Mouse (Mus musculus): ENCODE results near the gene Cpvl. TPM values are rescaled to one million over a fixed set of nuclear protein-coding genes. Genes with fewer than 3 reads are reported as not detected.

Cpvl gene
- total and polyA plus RNA-seq, 3 experiments: not detected

GRCm38 (mm10) chr6:54005302-54005701, 26.8 kb upstream of the Cpvl start:
- H3K4me3 ChIP-seq (ENCODE audit: control insufficient read depth in 1 of 2, insufficient read depth in 1 of 2, low read depth in 2 of 2, low read length in 2 of 2): no peak overlapping the region
- no peak for TF ChIP-seq ELF1 (IDR thresholded peaks at IDR 0.05; ENCODE audit: low read depth, low read length)
- TF ChIP-seq CTCF (IDR thresholded peaks at IDR 0.05 in 2 of 3, conservative IDR thresholded peaks at IDR 0.05 in 1 of 3; ENCODE audit: control insufficient read depth in 1 of 3, insufficient read depth in 1 of 3, low read depth in 2 of 3, low read length in 3 of 3, poor library complexity in 1 of 3, severe bottlenecking in 1 of 3): no peak
- TF ChIP-seq MAFK (IDR thresholded peaks at IDR 0.05; ENCODE audit: borderline replicate concordance, low read depth, low read length): no peak
- TF ChIP-seq ZC3H11A (IDR thresholded peaks at IDR 0.05; ENCODE audit: low read depth, low read length): no peak
- TF ChIP-seq TAL1 (IDR thresholded peaks at IDR 0.05; ENCODE audit: low read length): no peak
- TF ChIP-seq MYC (IDR thresholded peaks at IDR 0.05; ENCODE audit: low read depth, low read length): no peak
- TF ChIP-seq ZMIZ1 (IDR thresholded peaks at IDR 0.05; ENCODE audit: low read depth, low read length): no peak
- no peak for TF ChIP-seq SMC3 (IDR thresholded peaks at IDR 0.05; ENCODE audit: low read depth, low read length)
- TF ChIP-seq CHD2 (IDR thresholded peaks at IDR 0.05; ENCODE audit: low read length): no peak
- no peak for TF ChIP-seq MXI1 (IDR thresholded peaks at IDR 0.05; ENCODE audit: low read depth, low read length)
- TF ChIP-seq EP300 (IDR thresholded peaks at IDR 0.05; ENCODE audit: low read depth in 1 of 2, low read length in 2 of 2): no peak
- TF ChIP-seq MAX (IDR thresholded peaks at IDR 0.05; ENCODE audit: low read length): no peak
- TF ChIP-seq USF2 (IDR thresholded peaks at IDR 0.05; ENCODE audit: borderline replicate concordance in 1 of 2, insufficient read depth in 1 of 2, low read depth in 1 of 2, low read length in 2 of 2): no peak
- no peak for TF ChIP-seq UBTF (IDR thresholded peaks at IDR 0.05; ENCODE audit: borderline replicate concordance, insufficient read depth, low read depth, low read length)
- no peak for TF ChIP-seq POLR2A (IDR thresholded peaks at IDR 0.05; ENCODE audit: control insufficient read depth in 1 of 2, insufficient read depth in 1 of 2, low read depth in 1 of 2, low read length in 2 of 2, poor library complexity in 1 of 2)
- TF ChIP-seq TBP (IDR thresholded peaks at IDR 0.05; ENCODE audit: low read depth, low read length): no peak
- TF ChIP-seq TCF12 (IDR thresholded peaks at IDR 0.05; ENCODE audit: low read depth, low read length): no peak
- no peak for TF ChIP-seq ZKSCAN1 (IDR thresholded peaks at IDR 0.05; ENCODE audit: low read depth, low read length)
- no peaks in the 10 kb centered on the region for H3K4me1 ChIP-seq (ENCODE audit: control insufficient read depth in 1 of 2, insufficient read depth in 2 of 2, low read length in 2 of 2)
- H3K9me3 ChIP-seq (replicated peaks; ENCODE audit: insufficient read depth, low read length): no peaks in the 10 kb centered on the region
- H3K27me3 ChIP-seq (ENCODE audit: control insufficient read depth in 1 of 2, insufficient read depth in 2 of 2, low read length in 2 of 2): no peaks in the 10 kb centered on the region
- no peak for DNase-seq (ENCODE audit: low read depth, low spot score)
- no peaks in the 10 kb centered on the region for H3K79me2 ChIP-seq (ENCODE audit: control insufficient read depth, insufficient read depth, low read length, poor library complexity)
- no peak overlapping the region for H3K9ac ChIP-seq (ENCODE audit: control insufficient read depth, low read depth, low read length, poor library complexity, severe bottlenecking)
- no peaks in the 10 kb centered on the region for H3K36me3 ChIP-seq (ENCODE audit: control insufficient read depth in 1 of 2, insufficient read depth in 2 of 2, low read length in 2 of 2)
- no peak overlapping the region for H3K27ac ChIP-seq (ENCODE audit: control insufficient read depth, low read depth, low read length)

- no peak overlapping the region for H3K27ac ChIP-seq (ENCODE audit: control insufficient read depth, low read depth, low read length)
Measured at GRCm38 (mm10) chr6:53996226-53996955, 17.9 kb upstream of the Cpvl start.

More at GRCm38 (mm10) chr6:53996226-53996955, 17.9 kb upstream of the Cpvl start:
- Histone ChIP-seq H3K79me2 (ENCODE audit: control insufficient read depth, insufficient read depth, low read length, poor library complexity) (no peaks in the 10 kb centered on the region), H3K9ac (ENCODE audit: control insufficient read depth, low read depth, low read length, poor library complexity, severe bottlenecking) (no peak overlapping the region), H3K9me3 (replicated peaks; ENCODE audit: insufficient read depth, low read length) (no peaks in the 10 kb centered on the region), H3K4me3 (ENCODE audit: control insufficient read depth in 1 of 2, insufficient read depth in 1 of 2, low read depth in 2 of 2, low read length in 2 of 2) (no peak overlapping the region), H3K36me3 (ENCODE audit: control insufficient read depth in 1 of 2, insufficient read depth in 2 of 2, low read length in 2 of 2) (no peaks in the 10 kb centered on the region), H3K27me3 (ENCODE audit: control insufficient read depth in 1 of 2, insufficient read depth in 2 of 2, low read length in 2 of 2) (no peaks in the 10 kb centered on the region), H3K4me1 (ENCODE audit: control insufficient read depth in 1 of 2, insufficient read depth in 2 of 2, low read length in 2 of 2) (no peaks in the 10 kb centered on the region)
- no peak for TF ChIP-seq NELFE (IDR thresholded peaks at IDR 0.05; ENCODE audit: low read depth, low read length)
- no peak for TF ChIP-seq MXI1 (IDR thresholded peaks at IDR 0.05; ENCODE audit: low read depth, low read length)
- TF ChIP-seq MEF2A (IDR thresholded peaks at IDR 0.05; ENCODE audit: extremely low read depth, insufficient replicate concordance, low read depth, low read length, poor library complexity, severe bottlenecking): no peak
- TF ChIP-seq MYB (IDR thresholded peaks at IDR 0.05; ENCODE audit: low read depth, low read length): no peak
- no peak for TF ChIP-seq MYC (IDR thresholded peaks at IDR 0.05; ENCODE audit: low read depth, low read length)
- TF ChIP-seq RCOR1 (IDR thresholded peaks at IDR 0.05; ENCODE audit: low read depth, low read length): no peak
- TF ChIP-seq ZKSCAN1 (IDR thresholded peaks at IDR 0.05; ENCODE audit: low read depth, low read length): no peak
- no peak for DNase-seq (ENCODE audit: low read depth, low spot score)

Measured in MEL (cell line).